Mouse (Mus musculus) Patski (cell line): ENCODE results near the gene Eif5a. TPM values are rescaled to one million over a fixed set of nuclear protein-coding genes. Genes with fewer than 3 reads are reported as not detected.
"Not testable (repeated sequence)": the region's sequence is repeated elsewhere in the genome, so short reads cannot be mapped to it uniquely, and the experiment has no call there.

ENCODE experiments used
- ATAC-seq: fragments of 100-300 bp; one replicate; pipeline ENCODE4 v1.8.0; 2021
- CTCF ChIA-PET: fragments of 350-600 bp; sonication (Branson Sonifier 250); formaldehyde crosslinking; loops from one replicate; lab custom pipeline; 2022; ENCODE audit warnings: inconsistent platforms; lab: Charles Lee
- POLR2A ChIA-PET: fragments of 350-600 bp; sonication (Branson Sonifier 250); formaldehyde crosslinking; loops from one replicate; lab custom pipeline; 2022; ENCODE audit warnings: antibody characterized with exemption, inconsistent platforms; lab: Charles Lee
- DNase-seq: peaks from one replicate; pipeline ENCODE4 v3.0.0-alpha.2; 2011; ENCODE audit warnings: low read depth, low spot score
- H3K27me3 ChIP-seq: fragments of 371-371 bp; one replicate; pipeline ENCODE4 v1.5.1; 2021
- CTCF ChIP-seq: fragments of 100-300 bp; IDR thresholded peaks from one replicate; pipeline ENCODE4 v1.5.1; 2021
- in situ Hi-C: fragments of 300-500 bp; cut with MboI; formaldehyde crosslinking; loops from 3 replicates; pipeline ENCODE4 v1.11.1; 2018; ENCODE audit warnings: low pct_unique_long_range_greater_than_20kb, mixed read lengths
- polyA plus RNA-seq: library from polyadenylated mRNA; unstranded; gene quantifications from one replicate; pipeline ENCODE4 v1.2.3, GENCODE M21; 2021

The Eif5a gene
- polyA plus RNA-seq, 1 experiment from 2014 or later = 768 TPM

- no peak for TF ChIP-seq CTCF
- DNase-seq (no peak), ATAC-seq (no peak)
- CTCF ChIA-PET = interaction anchor here (1.0 to 1.1 kb wide), 2 partner anchors 12 to 39 kb away, joined by 3 to 4 read pairs; partner anchors contain the start of gene Eif5a
- in situ Hi-C loops = no loop called here
- POLR2A ChIA-PET = no interaction called here
- peaks cover 25% of the 10 kb centered on the region for H3K27me3 ChIP-seq
Observed at GRCm38 (mm10) chr11:69960616-69961015, 38.9 kb upstream of the Eif5a start.

DNA sequence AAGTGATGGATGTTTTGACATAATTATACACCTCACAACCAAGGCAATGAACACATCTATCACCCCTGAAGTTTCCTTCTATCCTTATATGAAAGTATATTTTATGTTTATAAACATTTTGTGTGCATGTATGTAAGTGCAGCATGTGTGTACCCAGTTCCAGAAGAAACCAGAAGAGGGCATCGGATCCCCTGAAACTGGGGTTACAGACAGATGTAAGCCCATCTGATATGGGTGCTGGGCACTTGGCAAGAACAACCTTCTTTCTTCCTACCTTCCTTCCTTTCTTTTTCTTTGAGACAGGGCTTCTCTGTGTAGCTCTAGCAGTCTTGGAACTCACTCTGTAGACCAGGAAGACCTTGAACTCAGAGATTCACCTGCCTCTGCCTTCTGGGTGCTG is 34.5 kb upstream of the Eif5a start:
- H3K27me3 ChIP-seq = peaks cover 18% of the 10 kb centered on the region
- DNase-seq (no peak), ATAC-seq (no peak)
- in situ Hi-C loops = no loop called here
- peak; percentile 53 for TF ChIP-seq CTCF
- ChIA-PET CTCF (interaction anchor here (0.9 to 1.2 kb wide), 3 partner anchors 12 to 24 kb away, joined by 3 to 5 read pairs (median 5); no protein-coding TSS in a partner anchor), POLR2A (no interaction called here)

DNA sequence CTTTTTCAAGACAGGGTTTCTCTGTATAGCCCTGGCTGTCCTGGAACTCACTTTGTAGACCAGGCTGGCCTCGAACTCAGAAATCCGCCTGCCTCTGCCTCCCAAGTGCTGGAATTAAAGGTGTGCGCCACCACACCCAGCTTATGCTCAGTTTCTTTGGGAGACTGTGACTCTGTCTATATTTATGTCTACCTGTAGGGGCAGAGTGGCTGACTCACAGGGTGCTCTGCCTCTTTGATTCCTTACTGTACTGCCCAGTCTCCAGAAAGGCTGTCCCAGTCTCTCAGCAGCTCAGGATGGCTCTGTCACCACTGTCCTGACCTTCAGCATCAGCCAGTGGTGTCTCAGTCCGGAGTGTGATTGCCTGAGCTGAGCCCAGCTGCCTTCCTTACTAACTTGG is 33.9 kb upstream of the Eif5a start:
- in situ Hi-C loops, POLR2A ChIA-PET, ATAC-seq, DNase-seq: not testable (repeated sequence)
- peaks cover 18% of the 10 kb centered on the region for H3K27me3 ChIP-seq
- CTCF ChIA-PET = interaction anchor here (0.9 to 1.2 kb wide), 3 partner anchors 12 to 23 kb away, joined by 3 to 5 read pairs (median 5); no protein-coding TSS in a partner anchor

GRCm38 (mm10) chr11:69953267-69953915 is 31.6 kb upstream of the Eif5a start:
- no peak for TF ChIP-seq CTCF
- CTCF ChIA-PET = interaction anchor here (1.3 to 6.8 kb wide), 3 partner anchors 20 to 73 kb away, joined by 4 to 85 read pairs (median 5); partner anchors contain the start of gene Kctd11
- H3K27me3 ChIP-seq = peaks cover 10% of the 10 kb centered on the region
- POLR2A ChIA-PET = no interaction called here
- DNase-seq (no peak), ATAC-seq (no peak)
- in situ Hi-C loops = no loop called here

- POLR2A ChIA-PET = no interaction called here
Observed at GRCm38 (mm10) chr11:69952274-69952673, 30.5 kb upstream of the Eif5a start.

DNA sequence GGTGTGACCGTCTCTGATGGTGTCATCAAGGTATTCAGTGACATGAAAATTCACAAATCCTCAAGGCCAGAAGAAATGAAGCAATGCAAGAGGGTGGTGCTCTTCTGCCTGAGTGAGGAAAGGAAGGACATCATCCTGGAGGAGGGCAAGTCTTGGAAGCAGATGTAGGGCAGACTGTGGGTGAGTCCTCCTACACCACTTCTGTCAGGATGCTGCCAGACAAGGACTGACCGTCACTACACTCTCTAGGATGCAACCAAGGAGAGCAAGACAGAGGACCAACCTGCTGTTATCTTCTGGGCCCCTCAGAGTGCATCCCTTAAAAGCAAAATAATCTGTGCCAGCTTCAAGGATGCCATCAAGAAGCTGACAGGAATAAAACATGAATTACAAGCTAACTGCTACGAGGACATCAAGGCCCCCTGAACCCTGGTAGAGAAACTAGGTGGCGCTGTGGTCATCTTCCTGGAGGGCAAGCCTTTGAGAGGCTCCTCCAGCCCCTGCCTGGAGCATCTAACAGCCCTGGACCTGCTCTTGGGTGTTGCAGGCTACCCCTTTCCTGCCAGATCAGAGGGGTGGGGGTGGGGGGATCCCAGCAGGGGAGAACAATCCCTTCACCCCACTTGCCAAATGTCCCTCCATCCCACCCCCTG is 29.2 kb upstream of the Eif5a start:
- no peak for ATAC-seq
- in situ Hi-C loops = no loop called here
- ChIA-PET CTCF (interaction anchor here (1.5 to 6.8 kb wide), 2 partner anchors 14 to 18 kb away, joined by 3 to 85 read pairs; no protein-coding TSS in a partner anchor), POLR2A (interaction anchor here (1.4 kb wide), 1 partner anchor 13 kb away, joined by 3 read pairs; no protein-coding TSS in a partner anchor)
- H3K27me3 ChIP-seq = peaks cover 5% of the 10 kb centered on the region
- TF ChIP-seq CTCF = peak; percentile 31
- no peak for DNase-seq

More at GRCm38 (mm10) chr11:69952274-69952673, 30.5 kb upstream of the Eif5a start:
- no peak for ATAC-seq
- TF ChIP-seq CTCF = peak; percentile 60
- no peak for DNase-seq
- CTCF ChIA-PET = interaction anchor here (1.3 to 6.8 kb wide), 3 partner anchors 19 to 72 kb away, joined by 4 to 85 read pairs (median 5); partner anchors contain the start of gene Kctd11
- in situ Hi-C loops = no loop called here
- H3K27me3 ChIP-seq = peaks cover 7% of the 10 kb centered on the region

DNA sequence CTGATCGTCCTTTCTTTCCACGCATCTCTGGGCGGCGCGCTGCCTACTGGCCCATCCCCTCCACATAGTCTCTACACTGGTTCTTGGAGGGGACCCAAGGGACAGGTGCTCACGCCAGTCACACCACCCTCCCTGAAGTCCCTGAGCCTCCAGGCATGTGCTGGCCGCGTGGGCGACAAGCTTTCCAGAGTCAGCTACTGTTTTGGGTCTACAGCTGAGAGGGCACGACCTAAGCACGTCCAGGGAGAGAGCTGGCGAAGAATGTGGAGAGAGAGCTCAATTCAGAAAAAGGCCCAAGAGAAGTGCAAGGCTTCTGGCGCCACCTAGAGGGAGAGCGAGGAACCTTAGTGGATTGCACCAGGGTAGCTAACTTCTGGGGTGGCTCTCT is 27.0 kb upstream of the Eif5a start:
- ChIA-PET CTCF (interaction anchor here (0.6 to 6.8 kb wide), 18 partner anchors 11 to 70 kb away, joined by 3 to 85 read pairs (median 4); no protein-coding TSS in a partner anchor), POLR2A (interaction anchor here (0.8 kb wide), 1 partner anchor 25 kb away, joined by 3 read pairs; no protein-coding TSS in a partner anchor)
- peaks cover 14% of the 10 kb centered on the region for H3K27me3 ChIP-seq
- ATAC-seq (peak; percentile 65), DNase-seq (peak; percentile 25)
- TF ChIP-seq CTCF = no peak
- in situ Hi-C loops = no loop called here

GRCm38 (mm10) chr11:69948066-69948762 is 26.5 kb upstream of the Eif5a start, which contains the start of gene Slc2a4:
TSS of gene Slc2a4 (minus strand) at chr11:69948188.
- no peak for TF ChIP-seq CTCF
- ChIA-PET POLR2A (no interaction called here), CTCF (interaction anchor here (0.6 to 6.8 kb wide), 17 partner anchors 11 to 69 kb away, joined by 3 to 85 read pairs (median 5); no protein-coding TSS in a partner anchor)
- ATAC-seq (peak; percentile 51), DNase-seq (peak; percentile 20)
- H3K27me3 ChIP-seq = peaks cover 18% of the 10 kb centered on the region
- in situ Hi-C loops = no loop called here

DNA sequence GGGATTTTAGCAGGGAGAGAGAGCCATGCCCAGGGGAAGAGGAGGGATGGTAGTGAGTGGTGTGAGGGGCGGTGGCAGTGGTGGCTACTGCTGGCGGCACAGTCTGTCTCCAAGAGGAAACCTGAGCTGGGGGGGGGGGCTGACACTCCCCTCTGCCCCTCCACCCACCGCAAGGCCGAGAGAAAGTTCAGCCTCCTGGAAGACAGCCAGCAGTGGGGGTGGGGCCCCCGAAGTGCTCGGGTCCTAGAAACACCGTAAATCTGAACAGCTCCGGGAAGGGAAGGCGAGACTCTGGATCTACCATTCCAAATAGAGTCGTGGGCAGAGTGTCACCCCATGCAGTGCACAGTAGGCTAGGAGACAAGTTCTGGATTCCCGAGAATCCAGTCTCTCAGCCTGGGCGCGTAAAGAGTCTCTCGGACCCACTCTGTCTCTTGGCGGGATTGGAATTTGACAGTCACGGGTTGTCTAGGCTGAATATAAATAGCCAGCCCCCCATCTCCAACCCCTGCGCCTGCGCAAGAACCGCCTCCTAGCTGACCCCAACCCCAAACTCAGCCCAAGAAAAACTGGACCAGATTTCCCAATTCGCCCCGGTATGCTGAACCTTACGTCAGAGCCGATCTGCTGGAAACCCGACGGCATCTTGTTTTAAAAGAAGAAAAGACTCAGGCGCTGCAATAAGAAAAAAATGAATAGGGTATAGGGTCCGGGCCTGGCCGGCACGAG is 25.7 kb upstream of the Eif5a start:
- ChIA-PET POLR2A (interaction anchor here (0.7 kb wide), 1 partner anchor 11 kb away, joined by 3 read pairs; no protein-coding TSS in a partner anchor), CTCF (interaction anchor here (2.3 to 6.8 kb wide), 2 partner anchors 10 to 14 kb away, joined by 26 to 85 read pairs; no protein-coding TSS in a partner anchor)
- ATAC-seq = no peak
- no peak for TF ChIP-seq CTCF
- H3K27me3 ChIP-seq = peaks cover 20% of the 10 kb centered on the region
- in situ Hi-C loops = no loop called here
- no peak for DNase-seq
